Comparison of ENCODE assay signal across 8 mouse cellular contexts in genomic region chr11:52098398-52098946, GRCm38 (mm10). TPM values are rescaled to one million over a fixed set of nuclear protein-coding genes. Genes with fewer than 3 reads are reported as not detected.
DNase-seq lines count a peak whose midpoint lies in the region; ATAC-seq and TF ChIP-seq lines count a peak whose summit lies in the region.

Gene Ppp2ca (plus strand): TSS chr11:52098681.

- peaks cover 29 to 34% of the 10 kb centered on the region in 2 experiments for H3K4me1 ChIP-seq in MEL (ENCODE audit: control insufficient read depth in 1 of 2, insufficient read depth in 2 of 2, low read length in 2 of 2)
- H3K4me1 ChIP-seq in cerebellum, adult 2 months (ENCODE audit: control insufficient read depth, insufficient read depth, low read length), result peaks cover 17% of the 10 kb centered on the region; the same call in 1 of the 2 replicates
- peaks cover 22% of the 10 kb centered on the region for H3K4me1 ChIP-seq in forebrain, postnatal 0 days (ENCODE audit: insufficient read depth)
- H3K4me1 ChIP-seq in lung, embryonic 15.5 days, result peaks cover 28% of the 10 kb centered on the region

- WGBS in cerebellum, adult 2 months, result 1% methylated on average over 53 of the region's 53 CpGs
- WGBS in forebrain, postnatal 0 days, result 1% methylated on average over 52 of the region's 53 CpGs
- under 1% methylated on average over 53 of the region's 53 CpGs for WGBS in lung, embryonic 15.5 days

- peak; percentile 100 for DNase-seq in MEL (ENCODE audit: low read depth, low spot score)
- peak; percentile 99 for DNase-seq in cerebellum, adult 2 months
- DNase-seq in forebrain, postnatal 0 days, result peak; percentile 100
- peak; percentile 98 for DNase-seq in heart, postnatal 4 days
- peak; percentile 98 for DNase-seq in layer of hippocampus, adult 8-10 months (ENCODE audit: low spot score in 2 of 2)
- DNase-seq in ovary, adult 18-20 months (ENCODE audit: low spot score), result peak; percentile 99
- peak; percentile 100 for DNase-seq in thymus, postnatal 0 days (ENCODE audit: low spot score)

- TF ChIP-seq CTCF in MEL (IDR thresholded peaks at IDR 0.05 in 2 of 3, conservative IDR thresholded peaks at IDR 0.05 in 1 of 3; ENCODE audit: control insufficient read depth in 1 of 3, insufficient read depth in 1 of 3, low read depth in 2 of 3, low read length in 3 of 3, poor library complexity in 1 of 3, severe bottlenecking in 1 of 3), result no peak
- TF ChIP-seq CTCF in cerebellum, adult 2 months (IDR thresholded peaks at IDR 0.05; ENCODE audit: borderline replicate concordance, insufficient read depth, low read depth, low read length), result no peak
- TF ChIP-seq CTCF in forebrain, postnatal 0 days (IDR thresholded peaks at IDR 0.05; ENCODE audit: low read depth), result no peak; the same call in 1 of the 2 replicates

- no peaks in the 10 kb centered on the region for H3K27me3 ChIP-seq in MEL (ENCODE audit: control insufficient read depth in 1 of 2, insufficient read depth in 2 of 2, low read length in 2 of 2)
- no peaks in the 10 kb centered on the region for H3K27me3 ChIP-seq in cerebellum, adult 2 months (ENCODE audit: control insufficient read depth, insufficient read depth, low read length)
- no peaks in the 10 kb centered on the region; the same call in 1 of the 2 replicates for H3K27me3 ChIP-seq in forebrain, postnatal 0 days (ENCODE audit: insufficient read depth, low read length)
- H3K27me3 ChIP-seq in lung, embryonic 15.5 days, result no peaks in the 10 kb centered on the region

- peak within 1 kb of the TSS; percentile 94 for H3K9ac ChIP-seq in MEL (ENCODE audit: control insufficient read depth, low read depth, low read length, poor library complexity, severe bottlenecking)
- H3K9ac ChIP-seq in forebrain, postnatal 0 days, result peak within 1 kb of the TSS; percentile 98
- peak within 1 kb of the TSS; percentile 97 for H3K9ac ChIP-seq in lung, embryonic 15.5 days

- TF ChIP-seq RAD21 in MEL (IDR thresholded peaks at IDR 0.05; ENCODE audit: low read depth, low read length), result no peak

- ATAC-seq in forebrain, postnatal 0 days, result peak; percentile 99
- peak; percentile 98 for ATAC-seq in lung, embryonic 15.5 days (ENCODE audit: borderline replicate concordance, extremely low read depth, low FRiP score, low TSS enrichment)

- H3K9me3 ChIP-seq in MEL (replicated peaks; ENCODE audit: insufficient read depth, low read length), result no peaks in the 10 kb centered on the region
- H3K9me3 ChIP-seq in forebrain, postnatal 0 days (ENCODE audit: low read length), result no peaks in the 10 kb centered on the region
- no peaks in the 10 kb centered on the region for H3K9me3 ChIP-seq in lung, embryonic 15.5 days

- H3K4me3 ChIP-seq in MEL (ENCODE audit: control insufficient read depth in 1 of 2, insufficient read depth in 1 of 2, low read depth in 2 of 2, low read length in 2 of 2), result peak within 1 kb of the TSS; percentile 94 to 97
- peak within 1 kb of the TSS; percentile 72 for H3K4me3 ChIP-seq in cerebellum, adult 2 months (replicated peaks; ENCODE audit: insufficient read depth, low read depth, low read length)
- H3K4me3 ChIP-seq in forebrain, postnatal 0 days (ENCODE audit: low read depth, low read length), result peak within 1 kb of the TSS; percentile 97
- peak within 1 kb of the TSS; percentile 82 for H3K4me3 ChIP-seq in lung, embryonic 15.5 days

- H3K36me3 ChIP-seq in MEL (ENCODE audit: control insufficient read depth in 1 of 2, insufficient read depth in 2 of 2, low read length in 2 of 2), result peaks cover 14 to 48% of the 10 kb centered on the region in 2 experiments
- no peaks in the 10 kb centered on the region for H3K36me3 ChIP-seq in forebrain, postnatal 0 days (ENCODE audit: insufficient read depth)
- no peaks in the 10 kb centered on the region for H3K36me3 ChIP-seq in lung, embryonic 15.5 days

- peak within 1 kb of the TSS; percentile 93 for H3K27ac ChIP-seq in MEL (ENCODE audit: control insufficient read depth, low read depth, low read length)
- H3K27ac ChIP-seq in cerebellum, adult 2 months (ENCODE audit: insufficient read depth, low read length), result peak within 1 kb of the TSS; percentile 97
- peak within 1 kb of the TSS; percentile 99 for H3K27ac ChIP-seq in forebrain, postnatal 0 days (ENCODE audit: low read depth, low read length)
- peak within 1 kb of the TSS; percentile 99 for H3K27ac ChIP-seq in lung, embryonic 15.5 days

- peak in 1 of 2 experiments; percentile 31; a peak in 1 of 4 replicates for TF ChIP-seq EP300 in MEL (IDR thresholded peaks at IDR 0.05; ENCODE audit: low read depth in 1 of 2, low read length in 2 of 2)

- H3K4me2 ChIP-seq in forebrain, postnatal 0 days (ENCODE audit: low read depth), result peak within 1 kb of the TSS; percentile 91
- H3K4me2 ChIP-seq in lung, embryonic 15.5 days, result peak within 1 kb of the TSS; percentile 80

- H3K79me2 ChIP-seq in MEL (ENCODE audit: control insufficient read depth, insufficient read depth, low read length, poor library complexity), result peaks cover 52% of the 10 kb centered on the region

- TF ChIP-seq POLR2A in MEL (IDR thresholded peaks at IDR 0.05; ENCODE audit: control insufficient read depth in 1 of 2, insufficient read depth in 1 of 2, low read depth in 1 of 2, low read length in 2 of 2, poor library complexity in 1 of 2), result peak; percentile 77 to 97
- TF ChIP-seq POLR2A in cerebellum, adult 2 months (IDR thresholded peaks at IDR 0.05; ENCODE audit: borderline replicate concordance, insufficient read depth, low read length), result peak; percentile 75

TF ChIP-seq in MEL, 35 proteins besides CTCF, POLR2A, EP300 and RAD21:
- TF ChIP-seq CHD1 (IDR thresholded peaks at IDR 0.05; ENCODE audit: low read depth, low read length) (no peak), MAZ (IDR thresholded peaks at IDR 0.05; ENCODE audit: low read depth, low read length) (peak; percentile 98), ZKSCAN1 (IDR thresholded peaks at IDR 0.05; ENCODE audit: low read depth, low read length) (no peak), CHD2 (IDR thresholded peaks at IDR 0.05; ENCODE audit: low read length) (peak; percentile 19), TCF12 (IDR thresholded peaks at IDR 0.05; ENCODE audit: low read depth, low read length) (peak; percentile 61; the same call in 1 of the 2 replicates), USF1 (IDR thresholded peaks at IDR 0.05; ENCODE audit: low read depth, low read length) (peak; percentile 51), ZNF384 (IDR thresholded peaks at IDR 0.05; ENCODE audit: low read depth, low read length) (no peak), HCFC1 (IDR thresholded peaks at IDR 0.05; ENCODE audit: low read depth, low read length) (peak; percentile 82), BHLHE40 (IDR thresholded peaks at IDR 0.05; ENCODE audit: borderline replicate concordance, low read depth, low read length) (peak; percentile 47; the same call in 1 of the 2 replicates), TBP (IDR thresholded peaks at IDR 0.05; ENCODE audit: low read depth, low read length) (peak; percentile 93), GABPA (IDR thresholded peaks at IDR 0.05; ENCODE audit: low read depth, low read length) (no peak), GATA1 (IDR thresholded peaks at IDR 0.05; ENCODE audit: low read depth, low read length) (no peak), NELFE (IDR thresholded peaks at IDR 0.05; ENCODE audit: low read depth, low read length) (peak; percentile 89), MAX (IDR thresholded peaks at IDR 0.05; ENCODE audit: low read length) (0 out of 2 replicates have a peak, but pooled peaks have one; percentile 58), NRF1 (IDR thresholded peaks at IDR 0.05; ENCODE audit: insufficient read depth, low read depth, low read length, poor library complexity, severe bottlenecking) (peak; percentile 96), USF2 (IDR thresholded peaks at IDR 0.05; ENCODE audit: borderline replicate concordance in 1 of 2, insufficient read depth in 1 of 2, low read depth in 1 of 2, low read length in 2 of 2) (no peak), ZC3H11A (IDR thresholded peaks at IDR 0.05; ENCODE audit: low read depth, low read length) (0 out of 2 replicates have a peak, but pooled peaks have one; percentile 7), ZMIZ1 (IDR thresholded peaks at IDR 0.05; ENCODE audit: low read depth, low read length) (peak; percentile 88), MYC (IDR thresholded peaks at IDR 0.05; ENCODE audit: low read depth, low read length) (peak; percentile 57; the same call in 1 of the 2 replicates), MAFK (IDR thresholded peaks at IDR 0.05; ENCODE audit: borderline replicate concordance, low read depth, low read length) (no peak), ETS1 (IDR thresholded peaks at IDR 0.05; ENCODE audit: low read depth, low read length) (peak; percentile 41; the same call in 1 of the 2 replicates), SIN3A (IDR thresholded peaks at IDR 0.05; ENCODE audit: low read length) (peak; percentile 24; the same call in 1 of the 2 replicates), POLR2AphosphoS2 (IDR thresholded peaks at IDR 0.05; ENCODE audit: low read length) (peak; percentile 95), ELF1 (IDR thresholded peaks at IDR 0.05; ENCODE audit: low read depth, low read length) (peak; percentile 78), RCOR1 (IDR thresholded peaks at IDR 0.05; ENCODE audit: low read depth, low read length) (0 out of 2 replicates have a peak, but pooled peaks have one; percentile 27)

RNA-seq across cellular contexts. Expression of gene Ppp2ca, which starts in this region (rescaled TPM):
- total RNA-seq in MEL (2012; rRNA removed), result 78.2 and 89.5 TPM in 2 replicates
- 100 to 1,000 TPM; 102 to 113 TPM for polyA plus RNA-seq in MEL (2012; ENCODE audit: insufficient read depth in 1 of 2, insufficient read length in 2 of 2, low read depth in 1 of 2, low replicate concordance in 2 of 2, missing spikeins in 1 of 2)
- polyA plus RNA-seq in cerebellum, adult 2 months (2012; rRNA removed), result 112 and 113 TPM in 2 replicates
- 141 and 143 TPM in 2 replicates for total RNA-seq in forebrain, postnatal 0 days (2014; rRNA removed)
- polyA plus RNA-seq in forebrain, postnatal 0 days (2015; fragmentation: Nextera tagmentation; extraction: Ambion mirVana), result 105 and 112 TPM in 2 replicates
- 10 to 100 TPM; 86.3 to 87.2 TPM for total RNA-seq in heart, postnatal 4 days (2021)
- total RNA-seq in layer of hippocampus, adult 8-10 months (2022), result 100 to 1,000 TPM; 102 to 118 (median 110) TPM
- polyA plus RNA-seq in lung, embryonic 15.5 days (2015; fragmentation: Nextera tagmentation; extraction: Ambion mirVana), result 75.7 and 76.9 TPM in 2 replicates
- polyA plus RNA-seq in thymus, postnatal 0 days (2015; fragmentation: Nextera tagmentation; extraction: Ambion mirVana), result 77.4 and 84.3 TPM in 2 replicates

Comparison
In these comparisons a context has a peak if more than half of its experiments do, and no peak if none do; other contexts are left out.
1. Peak in every context shown above with its lines: DNase-seq, ATAC-seq, H3K4me3 ChIP-seq and H3K27ac ChIP-seq.